Mouse (Mus musculus) CH12.LX (cell line): ENCODE data around the gene Mag. TPM values are rescaled to one million over a fixed set of nuclear protein-coding genes. Genes with fewer than 3 reads are reported as not detected.

Experiments
- DNase-seq: peaks from one replicate; pipeline ENCODE4 v3.0.0-alpha.2; 2013; ENCODE audit errors: extremely low read depth
- H3K27ac ChIP-seq: 2 replicates; pipeline ENCODE4 v1.5.1; 2012; ENCODE audit warnings: low read depth, mild to moderate bottlenecking, control low read depth, moderate library complexity; ENCODE audit not compliant: insufficient read depth
- H3K27me3 ChIP-seq: replicated peaks from 2 replicates; pipeline ENCODE3; 2012; ENCODE audit warnings: inconsistent platforms
- H3K36me3 ChIP-seq, 2 experiments: replicated peaks in 1 of 2; 2 replicates each; pipeline versions ENCODE3 to v1.6.1; 2012; ENCODE audit warnings: inconsistent platforms in 1 of 2, low read length in 1 of 2, mild to moderate bottlenecking in 1 of 2, mixed read lengths in 1 of 2, moderate library complexity in 1 of 2; ENCODE audit not compliant: control insufficient read depth in 1 of 2, insufficient read depth in 1 of 2
- H3K4me1 ChIP-seq, 2 experiments: 2 replicates each; pipeline ENCODE4 v1.6.1; 2012; ENCODE audit warnings: inconsistent platforms in 1 of 2, moderate library complexity in 1 of 2; ENCODE audit not compliant: insufficient read depth in 2 of 2, control insufficient read depth in 1 of 2
- H3K4me2 ChIP-seq: 2 replicates; pipeline ENCODE4 v1.6.1; 2012; ENCODE audit warnings: low read depth, mild to moderate bottlenecking, control low read depth; ENCODE audit not compliant: poor library complexity, insufficient read depth, severe bottlenecking
- H3K4me3 ChIP-seq, 3 experiments: fragments of 150-350 bp in 1 of 3; sonication (generic) in 1 of 3; replicated peaks in 1 of 3; 2 replicates each; pipeline versions ENCODE3 to v1.5.1; 2011 to 2012; ENCODE audit warnings: low read depth in 2 of 3, low read length in 2 of 3, mild to moderate bottlenecking in 2 of 3, moderate library complexity in 2 of 3, control low read depth in 1 of 3, improper control_type of control experiment in 1 of 3, inconsistent platforms in 1 of 3, mixed read lengths in 1 of 3; ENCODE audit not compliant: poor library complexity in 1 of 3
- H3K79me2 ChIP-seq: replicated peaks from 2 replicates; pipeline ENCODE4 v1.6.1; 2012; ENCODE audit warnings: mild to moderate bottlenecking, moderate library complexity; ENCODE audit not compliant: control insufficient read depth, poor library complexity, insufficient read depth, severe bottlenecking; ENCODE audit errors: extremely low read depth
- H3K9ac ChIP-seq: 2 replicates; pipeline ENCODE4 v1.6.1; 2012; ENCODE audit warnings: low read depth, mild to moderate bottlenecking, control low read depth, moderate library complexity; ENCODE audit not compliant: insufficient read depth
- H3K9me3 ChIP-seq: replicated peaks from 2 replicates; pipeline ENCODE3; 2012; ENCODE audit warnings: low read length, inconsistent platforms, mixed read lengths
- BHLHE40 ChIP-seq: IDR thresholded peaks from 2 replicates; pipeline ENCODE4 v1.6.1; 2011; ENCODE audit warnings: mild to moderate bottlenecking, low read depth, low read length, improper control_type of control experiment
- ELF1 ChIP-seq: IDR thresholded peaks from 2 replicates; pipeline ENCODE4 v1.6.1; 2014; ENCODE audit warnings: low read depth, mild to moderate bottlenecking, inconsistent platforms, low read length, improper control_type of control experiment
- EP300 ChIP-seq: IDR thresholded peaks from 2 replicates; pipeline ENCODE4 v1.6.1; 2011; ENCODE audit warnings: low read length, improper control_type of control experiment
- ETS1 ChIP-seq: conservative IDR thresholded peaks from 2 replicates; pipeline ENCODE4 v1.6.1; 2012; ENCODE audit warnings: low read depth, mild to moderate bottlenecking, inconsistent platforms, low read length, improper control_type of control experiment, moderate library complexity
- GABPA ChIP-seq: IDR thresholded peaks from 2 replicates; pipeline ENCODE4 v1.6.1; 2012; ENCODE audit warnings: low read depth, low read length, improper control_type of control experiment, inconsistent platforms; ENCODE audit not compliant: insufficient replicate concordance
- IRF4 ChIP-seq: IDR thresholded peaks from 2 replicates; pipeline ENCODE4 v1.6.1; 2014; ENCODE audit warnings: low read depth, mild to moderate bottlenecking, inconsistent platforms, low read length, improper control_type of control experiment
- MAZ ChIP-seq: IDR thresholded peaks from 2 replicates; pipeline ENCODE4 v1.6.1; 2012; ENCODE audit warnings: low read depth, mild to moderate bottlenecking, inconsistent platforms, low read length, improper control_type of control experiment, moderate library complexity
- MXI1 ChIP-seq: IDR thresholded peaks from 2 replicates; pipeline ENCODE4 v1.6.1; 2011; ENCODE audit warnings: mild to moderate bottlenecking, low read depth, low read length, improper control_type of control experiment
- MYC ChIP-seq: IDR thresholded peaks from 2 replicates; pipeline ENCODE4 v1.6.1; 2011; ENCODE audit warnings: low read depth, mild to moderate bottlenecking, improper control_type of control experiment, low read length
- PAX5 ChIP-seq: IDR thresholded peaks from 2 replicates; pipeline ENCODE4 v1.6.1; 2012; ENCODE audit warnings: low read length, inconsistent platforms, mixed read lengths
- POLR2A ChIP-seq: IDR thresholded peaks from 2 replicates; pipeline ENCODE4 v1.6.1; 2011; ENCODE audit warnings: low read depth, mild to moderate bottlenecking, improper control_type of control experiment, low read length
- RAD21 ChIP-seq: IDR thresholded peaks from 2 replicates; pipeline ENCODE4 v1.6.1; 2011; ENCODE audit warnings: low read depth, mild to moderate bottlenecking, low read length, improper control_type of control experiment, moderate library complexity
- RCOR1 ChIP-seq: conservative IDR thresholded peaks from 2 replicates; pipeline ENCODE4 v1.6.1; 2012; ENCODE audit warnings: low read depth, mild to moderate bottlenecking, inconsistent platforms, low read length, improper control_type of control experiment
- SIN3A ChIP-seq: IDR thresholded peaks from 2 replicates; pipeline ENCODE4 v1.6.1; 2012; ENCODE audit warnings: low read length, improper control_type of control experiment, inconsistent platforms
- TBP ChIP-seq: conservative IDR thresholded peaks from 2 replicates; pipeline ENCODE4 v1.6.1; 2011; ENCODE audit warnings: low read depth, low read length, improper control_type of control experiment
- ZC3H11A ChIP-seq: IDR thresholded peaks from 2 replicates; pipeline ENCODE4 v1.6.1; 2012; ENCODE audit warnings: low read depth, mild to moderate bottlenecking, inconsistent platforms, low read length, improper control_type of control experiment
- ZKSCAN1 ChIP-seq: IDR thresholded peaks from 2 replicates; pipeline ENCODE4 v1.6.1; 2012; ENCODE audit warnings: low read depth, inconsistent platforms, low read length, improper control_type of control experiment, borderline replicate concordance
- ZNF384 ChIP-seq: IDR thresholded peaks from 2 replicates; pipeline ENCODE4 v1.6.1; 2012; ENCODE audit warnings: low read depth, low read length, improper control_type of control experiment, inconsistent platforms
- dilution Hi-C: fragments of 300-500 bp; cut with MboI; formaldehyde crosslinking; loops from 2 replicates; pipeline ENCODE4 v1.14.3; 2020; ENCODE audit warnings: low sequenced_read_pairs; ENCODE audit not compliant: extremely low pct_unique_long_range_greater_than_20kb, extremely low pct_ligation_motif_present
- in situ Hi-C: fragments of 300-500 bp; cut with MboI; formaldehyde crosslinking; loops from 3 replicates; pipeline ENCODE4 v1.14.3; 2019; ENCODE audit warnings: low sequenced_read_pairs, low pct_ligation_motif_present, low pct_unique_long_range_greater_than_20kb, mixed read lengths
- polyA plus RNA-seq: library from polyadenylated mRNA; unstranded; fragments of >175 nt; gene quantifications from 2 replicates; pipeline ENCODE4 v1.2.1, GENCODE M21; 2012; ENCODE audit warnings: low read depth; ENCODE audit not compliant: insufficient read length
- total RNA-seq, 2 experiments: library from RNA; depleted of rRNA; stranded (reverse); fragments of 300-350 nt in 1 of 2; fragments of >200 nt in 1 of 2; gene quantifications; 2 replicates each; pipeline ENCODE4 v1.2.3; 2012 to 2014

The Mag gene
- total and polyA plus RNA-seq, 3 experiments, result 0.04 TPM; not detected in 2

GRCm38 (mm10) chr7:30908992-30909431 lies 5.7 kb downstream of the Mag start:
- Histone ChIP-seq H3K27me3 (peaks cover 2% of the 10 kb centered on the region), H3K4me2 (no peak overlapping the region), H3K9ac (no peak overlapping the region), H3K9me3 (no peaks in the 10 kb centered on the region), H3K79me2 (no peaks in the 10 kb centered on the region), H3K4me3 (no peak overlapping the region), H3K27ac (no peak overlapping the region), H3K36me3 (no peaks in the 10 kb centered on the region), H3K4me1 (peaks cover 0 to 9% of the 10 kb centered on the region in 2 experiments; a peak in 2 of 4 replicates)
- DNase-seq, result no peak
- TF ChIP-seq ELF1, result no peak
- dilution Hi-C loops, result no loop called here
- in situ Hi-C loops, result no loop called here

- H3K9ac ChIP-seq, result no peak overlapping the region
- H3K9me3 ChIP-seq, result no peaks in the 10 kb centered on the region
- no peak for DNase-seq
- H3K27ac ChIP-seq, result no peak overlapping the region
- H3K4me3 ChIP-seq, result no peak overlapping the region
- H3K4me2 ChIP-seq, result no peak overlapping the region
- no peaks in the 10 kb centered on the region for H3K79me2 ChIP-seq
- dilution Hi-C loops, result no loop called here
- H3K36me3 ChIP-seq, result no peaks in the 10 kb centered on the region
- H3K4me1 ChIP-seq, result peaks cover 0 to 13% of the 10 kb centered on the region in 2 experiments; a peak in 2 of 4 replicates
- in situ Hi-C loops, result no loop called here
- peaks cover 2% of the 10 kb centered on the region for H3K27me3 ChIP-seq
- TF ChIP-seq ZKSCAN1 (no peak), SIN3A (no peak), ELF1 (no peak), TBP (no peak), RCOR1 (no peak), ZNF384 (no peak), BHLHE40 (no peak), GABPA (no peak), MYC (no peak), MAZ (no peak), POLR2A (no peak), MXI1 (no peak), RAD21 (no peak), PAX5 (no peak), EP300 (no peak), ZC3H11A (no peak), IRF4 (no peak), ETS1 (no peak)
Measured at GRCm38 (mm10) chr7:30908277-30908991, 6.2 kb downstream of the Mag start.
